Mouse (Mus musculus): Measurements from ENCODE around the gene Lrrc8c. TPM values are rescaled to one million over a fixed set of nuclear protein-coding genes. Genes with fewer than 3 reads are reported as not detected.

The Lrrc8c gene
- polyA plus RNA-seq, 1 experiment: 69.4 TPM

GRCm38 (mm10) chr5:105557777-105558240 lies 38.6 kb downstream of the Lrrc8c start:
- 91% methylated on average over 4 of the region's 4 CpGs for WGBS
- H3K36me3 ChIP-seq (ENCODE audit: control insufficient read depth, insufficient read depth, low read length): peaks cover 6% of the 10 kb centered on the region
- H3K27ac ChIP-seq (ENCODE audit: control insufficient read depth, insufficient read depth, low read length): no peak overlapping the region
- no peak for DNase-seq
- no peaks in the 10 kb centered on the region for H3K27me3 ChIP-seq (ENCODE audit: control insufficient read depth, insufficient read depth, low read length)
- H3K4me3 ChIP-seq (ENCODE audit: control insufficient read depth, insufficient read depth, low read length): no peak overlapping the region
- no peak for TF ChIP-seq POLR2A (IDR thresholded peaks at IDR 0.05; ENCODE audit: control insufficient read depth, extremely low read depth, insufficient read depth, low read length, poor library complexity)
- no peak for TF ChIP-seq CTCF (IDR thresholded peaks at IDR 0.05; ENCODE audit: borderline replicate concordance, control insufficient read depth, extremely low read depth, insufficient read depth, low read length, poor library complexity)
- no peaks in the 10 kb centered on the region for H3K4me1 ChIP-seq (replicated peaks; ENCODE audit: control insufficient read depth, insufficient read depth, low read length)

- Histone ChIP-seq H3K4me3 (ENCODE audit: control insufficient read depth, insufficient read depth, low read length) (no peak overlapping the region), H3K27me3 (ENCODE audit: control insufficient read depth, insufficient read depth, low read length) (no peaks in the 10 kb centered on the region), H3K4me1 (replicated peaks; ENCODE audit: control insufficient read depth, insufficient read depth, low read length) (no peaks in the 10 kb centered on the region), H3K27ac (ENCODE audit: control insufficient read depth, insufficient read depth, low read length) (peak overlapping the region; percentile 58; the same call in 1 of the 2 replicates), H3K36me3 (ENCODE audit: control insufficient read depth, insufficient read depth, low read length) (peaks cover 4% of the 10 kb centered on the region)
- DNase-seq: no peak
- 90% methylated on average over 4 of the region's 4 CpGs for WGBS
- TF ChIP-seq POLR2A (IDR thresholded peaks at IDR 0.05; ENCODE audit: control insufficient read depth, extremely low read depth, insufficient read depth, low read length, poor library complexity) (no peak), CTCF (IDR thresholded peaks at IDR 0.05; ENCODE audit: borderline replicate concordance, control insufficient read depth, extremely low read depth, insufficient read depth, low read length, poor library complexity) (no peak)
Measured at GRCm38 (mm10) chr5:105558517-105558916, 39.3 kb downstream of the Lrrc8c start.

- DNase-seq: no peak
- no peaks in the 10 kb centered on the region for H3K4me1 ChIP-seq (replicated peaks; ENCODE audit: control insufficient read depth, insufficient read depth, low read length)
- H3K4me3 ChIP-seq (ENCODE audit: control insufficient read depth, insufficient read depth, low read length): no peak overlapping the region
- no peak overlapping the region for H3K27ac ChIP-seq (ENCODE audit: control insufficient read depth, insufficient read depth, low read length)
- no peaks in the 10 kb centered on the region for H3K27me3 ChIP-seq (ENCODE audit: control insufficient read depth, insufficient read depth, low read length)
- TF ChIP-seq CTCF (IDR thresholded peaks at IDR 0.05; ENCODE audit: borderline replicate concordance, control insufficient read depth, extremely low read depth, insufficient read depth, low read length, poor library complexity): no peak
- no peak for TF ChIP-seq POLR2A (IDR thresholded peaks at IDR 0.05; ENCODE audit: control insufficient read depth, extremely low read depth, insufficient read depth, low read length, poor library complexity)
- H3K36me3 ChIP-seq (ENCODE audit: control insufficient read depth, insufficient read depth, low read length): peaks cover 8% of the 10 kb centered on the region
Measured at GRCm38 (mm10) chr5:105561926-105562325, 42.7 kb downstream of the Lrrc8c start.

- H3K27ac ChIP-seq (ENCODE audit: control insufficient read depth, insufficient read depth, low read length): no peak overlapping the region
- 92% methylated on average over 4 of the region's 4 CpGs for WGBS
- DNase-seq: no peak
- no peak overlapping the region for H3K4me3 ChIP-seq (ENCODE audit: control insufficient read depth, insufficient read depth, low read length)
- no peaks in the 10 kb centered on the region for H3K27me3 ChIP-seq (ENCODE audit: control insufficient read depth, insufficient read depth, low read length)
- 0 out of 2 replicates have a peak, but pooled peaks cover 4% of the 10 kb centered on the region for H3K36me3 ChIP-seq (ENCODE audit: control insufficient read depth, insufficient read depth, low read length)
- no peak for TF ChIP-seq POLR2A (IDR thresholded peaks at IDR 0.05; ENCODE audit: control insufficient read depth, extremely low read depth, insufficient read depth, low read length, poor library complexity)
- TF ChIP-seq CTCF (IDR thresholded peaks at IDR 0.05; ENCODE audit: borderline replicate concordance, control insufficient read depth, extremely low read depth, insufficient read depth, low read length, poor library complexity): no peak
- H3K4me1 ChIP-seq (replicated peaks; ENCODE audit: control insufficient read depth, insufficient read depth, low read length): no peaks in the 10 kb centered on the region
Measured at GRCm38 (mm10) chr5:105564761-105565160, 45.6 kb downstream of the Lrrc8c start.

- 96% methylated on average over 4 of the region's 4 CpGs for WGBS
- H3K4me3 ChIP-seq (ENCODE audit: control insufficient read depth, insufficient read depth, low read length): no peak overlapping the region
- 0 out of 2 replicates have a peak, but pooled peaks cover 4% of the 10 kb centered on the region for H3K36me3 ChIP-seq (ENCODE audit: control insufficient read depth, insufficient read depth, low read length)
- DNase-seq: no peak
- no peaks in the 10 kb centered on the region for H3K27me3 ChIP-seq (ENCODE audit: control insufficient read depth, insufficient read depth, low read length)
- TF ChIP-seq CTCF (IDR thresholded peaks at IDR 0.05; ENCODE audit: borderline replicate concordance, control insufficient read depth, extremely low read depth, insufficient read depth, low read length, poor library complexity): no peak
- no peak for TF ChIP-seq POLR2A (IDR thresholded peaks at IDR 0.05; ENCODE audit: control insufficient read depth, extremely low read depth, insufficient read depth, low read length, poor library complexity)
- H3K4me1 ChIP-seq (replicated peaks; ENCODE audit: control insufficient read depth, insufficient read depth, low read length): no peaks in the 10 kb centered on the region
- H3K27ac ChIP-seq (ENCODE audit: control insufficient read depth, insufficient read depth, low read length): no peak overlapping the region
Measured at GRCm38 (mm10) chr5:105565824-105566223, 46.6 kb downstream of the Lrrc8c start.

GRCm38 (mm10) chr5:105566852-105567412 lies 47.7 kb downstream of the Lrrc8c start:
- Histone ChIP-seq H3K36me3 (ENCODE audit: control insufficient read depth, insufficient read depth, low read length) (0 out of 2 replicates have a peak, but pooled peaks cover 4% of the 10 kb centered on the region), H3K4me1 (replicated peaks; ENCODE audit: control insufficient read depth, insufficient read depth, low read length) (no peaks in the 10 kb centered on the region), H3K27me3 (ENCODE audit: control insufficient read depth, insufficient read depth, low read length) (no peaks in the 10 kb centered on the region), H3K4me3 (ENCODE audit: control insufficient read depth, insufficient read depth, low read length) (no peak overlapping the region), H3K27ac (ENCODE audit: control insufficient read depth, insufficient read depth, low read length) (no peak overlapping the region)
- no peak for DNase-seq
- TF ChIP-seq POLR2A (IDR thresholded peaks at IDR 0.05; ENCODE audit: control insufficient read depth, extremely low read depth, insufficient read depth, low read length, poor library complexity): no peak
- no peak for TF ChIP-seq CTCF (IDR thresholded peaks at IDR 0.05; ENCODE audit: borderline replicate concordance, control insufficient read depth, extremely low read depth, insufficient read depth, low read length, poor library complexity)
- 95% methylated on average over 7 of the region's 7 CpGs for WGBS

Measured in thymus, adult 2 months (tissue).